Mouse (Mus musculus) liver, adult (tissue): ENCODE data around the gene Csad.

ENCODE experiments used
- GATA4 ChIP-seq: IDR thresholded peaks from 2 replicates; pipeline ENCODE4 v1.6.1; 2014; ENCODE audit warnings: mild to moderate bottlenecking, low read length; ENCODE audit not compliant: insufficient replicate concordance

The Csad gene

DNA sequence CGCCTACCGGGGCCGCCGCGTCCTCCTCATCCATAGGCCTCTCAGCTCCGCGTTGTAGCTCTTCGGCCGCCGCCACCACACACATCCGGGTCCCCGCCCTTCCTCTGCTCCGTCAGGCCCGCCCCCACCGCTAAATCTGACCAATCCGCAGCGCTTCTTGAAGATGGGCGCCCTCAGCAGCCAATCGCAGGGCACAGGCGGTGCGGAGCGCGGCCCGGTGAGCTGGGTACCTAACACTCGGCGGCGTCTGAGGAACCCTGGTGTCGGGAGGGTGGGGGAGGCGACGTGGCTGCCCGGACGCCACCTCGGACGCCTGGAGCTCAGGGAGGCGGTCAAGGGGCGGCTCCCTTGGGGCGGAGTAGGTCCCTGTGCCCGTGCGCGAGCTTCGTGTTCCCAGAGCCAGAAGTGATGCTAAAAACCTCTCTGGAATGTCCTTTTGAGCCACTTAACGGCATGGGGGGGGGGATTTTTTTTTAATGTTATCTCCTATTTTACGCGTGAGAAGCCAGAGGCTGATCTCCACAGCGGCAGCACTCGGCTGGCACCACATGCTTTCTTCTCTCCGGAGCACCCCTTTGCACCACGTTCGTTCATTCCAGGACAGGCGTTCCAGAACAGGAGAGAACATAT is 68.3 kb downstream of the Csad start, which contains the start of gene Spryd3:
Gene Spryd3, minus strand, starts transcription at position 106 of the 630 bp plus-strand sequence.
- TF ChIP-seq GATA4: no peak

DNA sequence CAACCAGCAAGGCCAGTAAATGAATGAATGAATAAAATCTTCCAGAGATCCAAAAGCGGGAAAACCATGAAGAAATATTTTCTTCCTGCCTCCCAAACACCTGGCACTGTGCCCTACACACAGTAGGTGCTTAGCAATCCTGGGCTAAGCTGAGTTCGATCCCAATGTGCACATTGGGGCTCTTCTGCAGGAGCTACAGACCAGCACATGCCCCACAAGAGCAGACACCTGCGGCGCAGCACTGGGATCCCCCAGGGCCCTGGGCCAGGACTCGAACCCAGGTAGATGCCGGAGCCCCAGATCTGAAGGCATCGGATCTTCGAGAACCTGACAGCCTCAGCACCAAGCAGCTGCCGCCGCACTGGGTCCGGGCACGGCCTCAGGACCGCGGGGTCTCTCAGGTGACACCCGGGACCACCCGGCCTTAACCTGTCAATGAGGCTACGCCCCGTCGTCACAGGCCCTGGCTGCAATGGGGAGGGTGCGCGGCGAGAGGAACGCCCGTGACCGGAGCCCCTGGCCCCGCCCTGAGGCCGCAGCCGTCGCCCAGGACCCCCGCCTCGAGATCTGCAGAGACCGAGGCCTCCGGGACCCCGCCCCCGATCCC is 68.9 kb downstream of the Csad start:
- TF ChIP-seq GATA4: no peak

DNA sequence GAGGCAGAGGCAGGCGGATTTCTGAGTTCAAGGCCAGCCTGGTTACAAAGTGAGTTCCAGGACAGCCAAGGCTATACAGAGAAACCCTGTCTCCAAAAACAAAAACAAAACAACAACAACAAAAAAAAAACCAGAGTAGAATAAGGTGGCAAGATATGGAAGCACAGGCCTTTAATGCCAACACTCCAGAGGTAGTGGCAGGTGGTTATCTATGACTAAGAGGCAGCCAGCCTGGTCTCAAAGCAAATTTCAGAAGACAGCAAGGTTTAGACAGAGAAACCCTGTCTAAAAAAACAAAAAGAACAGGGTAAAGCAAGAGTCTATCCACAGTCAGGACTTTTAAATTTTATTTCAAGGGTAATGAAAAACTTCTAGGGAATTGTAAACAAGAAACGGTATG is 69.8 kb downstream of the Csad start:
- TF ChIP-seq GATA4: no peak

DNA sequence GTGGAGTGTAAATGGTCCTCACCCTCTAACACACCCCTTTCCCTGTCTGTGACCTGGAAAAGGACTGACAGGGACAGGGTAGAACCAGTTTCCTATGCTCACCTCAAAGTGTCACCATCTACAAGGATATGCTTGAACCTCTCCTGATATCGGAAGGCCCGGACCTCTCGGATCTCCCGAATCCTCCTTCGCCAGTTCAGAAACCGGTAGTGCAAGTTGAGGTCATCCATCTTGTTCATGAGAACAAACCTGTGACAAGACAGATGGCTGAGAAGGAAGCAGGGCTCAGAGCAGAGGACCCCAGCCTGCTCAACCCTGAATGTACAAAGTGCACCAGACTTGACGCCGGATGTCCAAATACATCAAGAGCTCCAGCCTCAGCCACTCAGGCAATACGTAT is 71.2 kb downstream of the Csad start:
- TF ChIP-seq GATA4: no peak
